Mouse (Mus musculus) kidney, postnatal 10 days (tissue): ENCODE data around the gene Rdh11.
"Not testable (repeated sequence)": the region's sequence is repeated elsewhere in the genome, so short reads cannot be mapped to it uniquely, and the experiment has no call there.

ENCODE experiments used
- DNase-seq: peaks from one replicate; pipeline ENCODE4 v3.0.0; 2021; ENCODE audit warnings: mixed read lengths

Gene Rdh11

GRCm38 (mm10) chr12:79192193-79192592, at the start of gene Rdh11:
Gene Rdh11 (minus strand): TSS chr12:79192293.
- no peak for DNase-seq

DNA sequence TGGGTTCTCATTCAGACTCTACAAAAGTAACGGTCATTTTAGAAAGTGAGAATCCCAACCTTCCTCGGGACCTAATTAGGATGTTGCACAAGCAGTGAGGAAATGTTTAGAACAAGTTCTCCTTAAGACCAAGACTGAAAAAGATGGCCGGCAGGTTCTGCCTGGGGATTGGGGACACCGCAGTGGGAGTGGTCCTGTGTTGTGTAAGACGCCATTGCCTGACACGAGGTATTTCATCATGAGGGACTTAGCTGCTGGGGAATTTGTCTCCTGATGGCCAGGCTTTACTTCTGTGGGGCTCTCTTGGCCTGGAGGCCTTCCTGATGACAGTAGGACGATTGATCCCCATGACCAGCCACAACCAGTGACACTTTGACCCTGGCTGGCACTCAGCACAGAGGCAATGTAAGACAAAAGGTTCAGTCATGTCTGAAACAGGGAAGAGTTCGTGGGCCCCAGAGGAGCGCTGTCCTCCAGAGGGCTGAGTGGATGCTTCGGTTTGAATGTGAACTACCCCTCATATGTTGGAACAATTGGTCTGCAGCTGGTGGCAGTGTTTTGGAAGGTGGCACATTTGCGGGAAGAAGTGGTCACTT, 43.5 kb upstream of the Rdh11 start:
- DNase-seq: no peak

DNA sequence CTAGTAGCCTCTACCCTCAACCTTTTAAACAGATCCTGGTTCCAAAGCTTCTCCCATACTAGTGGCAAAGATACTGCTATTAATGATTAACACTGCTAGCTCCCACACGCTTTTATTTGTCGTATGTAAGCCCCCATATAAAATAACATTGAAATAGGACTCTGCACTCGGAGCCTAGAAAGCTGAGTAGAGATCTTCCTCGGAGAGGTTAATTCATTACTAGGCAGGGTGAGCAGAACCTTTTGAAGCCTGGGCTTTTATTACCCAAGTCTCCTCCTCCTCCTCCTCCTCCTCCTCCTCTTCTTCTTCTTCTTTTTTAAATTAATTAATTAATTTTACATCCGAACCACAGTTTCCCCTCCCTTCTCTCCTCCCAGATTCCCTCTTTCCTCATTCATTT, 25.4 kb upstream of the Rdh11 start:
- no peak for DNase-seq

GRCm38 (mm10) chr12:79211447-79211846, 19.4 kb upstream of the Rdh11 start:
- no peak for DNase-seq

GRCm38 (mm10) chr12:79208703-79209464, 16.8 kb upstream of the Rdh11 start, which contains the start of gene Rdh12:
Gene Rdh12 (plus strand): TSS chr12:79208914.
- peak; percentile 46 for DNase-seq

DNA sequence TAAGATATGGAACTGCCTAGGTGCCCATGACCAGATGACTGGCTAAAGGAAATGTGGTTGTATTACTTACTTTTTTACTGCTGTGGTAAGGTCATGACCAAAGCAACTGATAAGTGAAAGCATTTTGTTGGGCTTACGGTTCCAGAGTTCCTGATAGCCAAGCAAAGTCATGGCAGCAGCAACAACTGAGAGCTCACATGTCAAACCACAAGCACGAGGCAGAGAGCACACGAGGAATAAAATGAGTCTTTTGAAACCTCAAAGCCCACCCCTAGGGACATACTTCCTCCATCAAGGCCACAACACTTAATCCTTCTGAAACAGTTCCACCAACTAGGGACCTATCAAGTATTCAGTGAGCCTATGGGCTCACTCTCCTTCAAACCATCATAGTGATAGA, 9.8 kb upstream of the Rdh11 start:
- DNase-seq: no peak

- no peak for DNase-seq
These were observed 5.0 kb upstream of the Rdh11 start for GRCm38 (mm10) chr12:79197105-79197504.

GRCm38 (mm10) chr12:79193441-79193840, 1.3 kb upstream of the Rdh11 start:
- DNase-seq: peak; percentile 88

GRCm38 (mm10) chr12:79191701-79192100, 392 bp downstream of the Rdh11 start:
- peak; percentile 85 for DNase-seq

GRCm38 (mm10) chr12:79190931-79191673, 991 bp downstream of the Rdh11 start:
- peak; percentile 70 for DNase-seq

DNA sequence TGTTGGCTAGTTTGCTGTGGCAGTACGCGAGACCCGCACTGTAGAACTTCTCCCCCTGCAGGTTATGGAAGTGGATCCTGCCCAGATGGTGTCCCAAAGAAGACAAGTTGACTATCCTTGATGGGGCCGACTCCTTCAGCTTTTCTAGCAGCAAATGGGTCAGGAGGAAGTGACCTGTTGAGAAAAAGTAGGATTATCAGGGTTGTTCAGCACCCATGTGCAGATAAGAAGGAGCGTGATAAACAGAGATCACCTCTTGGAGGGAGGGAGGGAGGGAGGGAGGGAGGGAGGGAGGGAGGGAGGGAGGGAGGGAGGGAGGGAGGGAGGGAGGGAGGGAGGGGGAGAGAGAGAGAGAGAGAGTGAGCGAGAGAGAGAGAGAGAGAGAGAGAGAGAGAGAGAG, 6.9 kb downstream of the Rdh11 start:
- DNase-seq: not testable (repeated sequence)

DNA sequence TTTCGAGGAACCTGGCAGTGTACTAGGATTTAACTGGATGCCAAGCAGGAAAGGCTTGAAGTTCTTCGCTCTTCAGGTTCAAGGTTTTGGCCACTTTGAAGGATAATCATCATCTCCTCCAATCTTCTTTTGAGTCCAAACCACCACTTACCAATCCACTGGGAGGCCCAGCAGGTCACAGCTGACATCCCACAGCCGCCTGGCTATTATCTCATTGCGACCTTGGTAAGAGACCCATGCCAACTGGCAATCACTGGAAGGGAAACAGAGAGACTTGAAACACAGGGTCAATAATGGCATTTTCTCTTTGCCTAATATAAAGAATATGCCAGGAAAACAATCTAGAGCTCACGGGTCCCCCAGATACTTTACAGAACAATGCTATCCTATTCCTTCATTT, 16.1 kb downstream of the Rdh11 start:
- DNase-seq: no peak

DNA sequence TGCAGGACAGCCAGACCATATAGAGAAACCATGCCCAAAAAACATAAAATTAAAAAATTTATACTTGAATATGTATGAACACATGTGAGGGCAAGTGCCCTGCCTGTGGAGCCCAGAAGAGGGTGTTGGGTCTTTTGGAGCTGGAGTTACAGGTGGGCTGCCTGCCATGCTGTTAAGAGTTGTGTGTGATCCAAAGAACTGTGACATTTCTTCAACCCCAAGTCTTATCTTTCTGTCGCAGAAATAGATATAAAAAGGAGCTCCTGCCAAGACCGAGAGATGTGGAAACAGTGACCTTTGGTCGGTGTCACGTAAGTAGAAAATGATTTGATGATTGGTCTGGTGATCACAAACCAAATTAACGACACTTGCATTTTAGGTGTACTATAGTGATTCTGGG, 18.4 kb downstream of the Rdh11 start:
- peak; percentile 19 for DNase-seq

GRCm38 (mm10) chr12:79172019-79172941, 19.8 kb downstream of the Rdh11 start, which contains the start of gene Vti1b:
Gene Vti1b (minus strand): TSS chr12:79172667.
- peak; percentile 92 for DNase-seq

GRCm38 (mm10) chr12:79171269-79171995, 20.7 kb downstream of the Rdh11 start:
- no peak for DNase-seq

GRCm38 (mm10) chr12:79170421-79170820, 21.7 kb downstream of the Rdh11 start:
- DNase-seq: no peak

DNA sequence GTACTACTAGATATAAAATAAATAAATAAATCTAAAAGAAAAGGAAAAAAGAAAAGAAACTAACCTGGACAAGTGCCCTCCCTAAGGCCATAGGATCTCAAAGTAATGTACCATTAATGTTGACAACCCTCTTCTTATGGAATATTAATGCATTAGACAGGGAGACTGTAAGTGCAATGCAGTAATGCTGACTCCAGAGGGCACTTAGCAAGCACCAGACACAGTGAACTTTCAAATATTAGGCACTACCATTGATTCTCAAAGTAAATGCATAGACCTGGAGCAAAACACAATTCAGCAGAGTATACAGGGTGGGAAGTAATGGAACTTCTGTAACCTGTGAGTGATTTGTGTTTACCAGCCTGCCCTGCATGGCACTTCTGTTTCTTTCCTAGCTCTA, 22.9 kb downstream of the Rdh11 start:
- DNase-seq: no peak

DNA sequence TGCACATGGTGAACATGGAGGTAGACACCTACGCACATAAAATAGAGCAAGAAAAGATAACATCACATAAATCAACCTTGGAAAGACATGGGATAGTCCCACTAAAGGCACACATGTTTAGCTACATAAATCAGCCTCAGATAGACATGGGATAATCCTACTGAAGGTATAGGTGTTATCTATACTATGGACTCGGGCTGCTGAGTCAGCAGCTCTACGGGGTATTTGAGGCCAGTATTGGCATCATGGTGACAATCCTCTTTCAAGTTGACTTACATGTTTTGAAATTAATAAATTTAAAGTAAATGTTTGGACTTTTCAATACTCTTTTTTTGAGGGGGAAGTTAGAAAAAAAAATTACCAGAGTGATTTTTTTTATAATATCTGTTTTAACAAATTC, 29.2 kb downstream of the Rdh11 start:
- no peak for DNase-seq

DNA sequence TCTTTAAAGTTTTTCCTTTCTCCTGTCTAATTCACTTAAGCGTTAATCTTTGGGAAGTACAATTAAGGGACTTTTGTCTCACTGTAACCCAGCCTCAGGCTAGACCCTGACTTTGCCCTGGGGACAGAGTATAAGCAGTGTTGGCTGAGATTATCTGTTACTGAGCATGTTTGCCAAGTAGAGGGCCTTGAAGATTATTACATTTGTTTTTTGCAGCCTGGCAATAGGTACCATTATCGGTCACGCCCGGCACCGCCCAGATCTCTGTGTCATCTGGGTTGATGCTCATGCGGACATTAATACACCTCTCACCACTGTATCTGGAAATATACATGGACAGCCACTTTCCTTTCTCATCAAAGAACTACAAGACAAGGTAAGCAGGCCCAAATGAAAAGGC, 42.4 kb downstream of the Rdh11 start:
- DNase-seq: no peak

DNA sequence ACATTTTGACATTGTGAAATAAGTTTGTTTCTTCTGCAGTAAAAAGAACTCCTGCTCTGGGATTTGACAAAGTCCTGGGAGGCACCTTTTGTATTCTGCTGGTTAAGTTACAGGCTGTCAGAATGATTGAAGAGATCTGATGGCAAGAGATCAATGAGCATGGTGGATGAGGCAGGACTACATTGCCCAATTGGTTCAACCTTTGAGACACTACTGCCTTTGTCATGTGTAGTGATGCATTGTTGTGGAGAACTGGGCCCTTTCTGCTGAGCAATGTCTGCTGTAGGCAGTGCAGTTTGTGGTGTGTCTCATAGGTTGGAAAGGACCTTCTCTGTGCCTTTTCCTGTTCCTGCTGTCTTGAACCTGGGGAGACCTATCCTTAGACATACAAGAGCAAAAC, 50.7 kb downstream of the Rdh11 start:
- DNase-seq: no peak

DNA sequence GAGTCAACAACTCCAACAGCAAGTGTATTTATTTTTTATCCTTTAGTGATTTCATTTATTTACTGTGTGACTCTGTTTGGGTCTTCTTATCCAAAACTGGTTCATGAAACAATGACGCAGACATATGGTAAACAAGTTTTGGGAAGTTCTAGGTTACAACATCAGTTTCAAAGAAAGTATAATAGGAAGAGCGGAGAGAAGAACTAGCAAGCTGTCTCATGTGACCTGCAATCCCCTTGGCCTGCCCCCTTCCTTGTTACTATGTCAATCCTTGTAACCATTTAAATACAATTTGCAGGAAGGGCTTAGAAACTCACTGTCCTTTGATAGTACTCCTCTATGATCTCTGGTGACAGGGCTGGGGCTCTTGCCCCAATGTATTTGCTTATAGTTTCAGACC, 51.3 kb downstream of the Rdh11 start:
- no peak for DNase-seq

GRCm38 (mm10) chr12:79139417-79139816, 52.7 kb downstream of the Rdh11 start:
- DNase-seq: no peak
